Mouse (Mus musculus) heart, adult 2 months (tissue): ENCODE measurements around the gene Cebpzos.

Source experiments
- CTCF ChIP-seq: fragments of 200-600 bp; IDR thresholded peaks from 2 replicates; pipeline ENCODE4 v1.8.1; 2022; ENCODE audit warnings: antibody characterized with exemption, mild to moderate bottlenecking, moderate library complexity
- POLR2A ChIP-seq: fragments of 200-500 bp; IDR thresholded peaks from 2 replicates; pipeline ENCODE4 v1.6.1; 2011; ENCODE audit warnings: mild to moderate bottlenecking, low read depth, low read length, control low read depth; ENCODE audit not compliant: insufficient read depth

- TF ChIP-seq CTCF: no peak
- no peak for TF ChIP-seq POLR2A
Measured at GRCm38 (mm10) chr17:78903158-78903557, 13.1 kb upstream of the Cebpzos start.
